Mouse (Mus musculus) embryonic fibroblast, embryonic 13.5 days (primary cell): ENCODE results near the gene 4930550L24Rik.

Experiments used
- CTCF ChIP-seq: IDR thresholded peaks from 2 replicates; pipeline ENCODE4 v1.5.1; 2011; ENCODE audit warnings: mild to moderate bottlenecking, control low read depth, low read length, moderate library complexity, borderline replicate concordance; ENCODE audit not compliant: insufficient read depth
- POLR2A ChIP-seq: IDR thresholded peaks from 2 replicates; pipeline ENCODE4 v1.6.1; 2011; ENCODE audit warnings: low read depth, mild to moderate bottlenecking, control low read depth, low read length, moderate library complexity

DNA sequence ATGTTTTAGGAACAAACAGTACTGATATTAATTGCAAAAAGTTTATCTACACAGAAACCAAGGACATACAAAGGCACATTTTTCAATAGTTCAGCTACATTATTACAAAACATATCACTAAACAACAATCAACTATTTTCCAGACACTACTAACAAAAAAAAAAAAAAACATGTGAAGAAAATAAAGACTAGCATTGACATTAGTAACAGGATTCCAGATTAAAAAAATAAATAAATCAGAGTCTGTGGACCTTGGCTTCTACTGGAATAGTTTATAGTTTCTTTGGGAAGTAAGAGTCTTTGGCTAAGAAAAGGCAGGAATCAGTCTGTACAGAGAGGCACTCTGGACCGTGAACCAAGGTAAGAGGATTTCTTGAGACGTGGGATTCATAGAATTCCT is at the start of gene 4930550L24Rik:
- no peak for TF ChIP-seq POLR2A
- no peak for TF ChIP-seq CTCF
